Mouse (Mus musculus) liver, embryonic 11.5 days (tissue): ENCODE results near the gene Slc26a6. TPM values are rescaled to one million over a fixed set of nuclear protein-coding genes. Genes with fewer than 3 reads are reported as not detected.

Experiments used
- ATAC-seq: fragments of 200-750 bp; cut with Nextera tagmentation; replicated peaks from 2 replicates; pipeline ENCODE4 v1.8.0; 2017; ENCODE audit warnings: moderate number of reproducible peaks, mild to moderate bottlenecking, moderate TSS enrichment, moderate library complexity; ENCODE audit not compliant: low FRiP score
- DNase-seq: peaks from one replicate; pipeline ENCODE4 v3.0.0-alpha.2; 2017; ENCODE audit warnings: low spot score
- H3K27ac ChIP-seq: fragments of 300-500 bp; sonication (generic); 2 replicates; pipeline ENCODE4 v1.5.1; 2014; ENCODE audit warnings: mild to moderate bottlenecking, low read depth, low read length, control low read depth
- H3K27me3 ChIP-seq: fragments of 300-500 bp; sonication (generic); replicated peaks from 2 replicates; pipeline ENCODE4 v1.6.1; 2014; ENCODE audit warnings: low read length, mixed read lengths; ENCODE audit not compliant: control insufficient read depth, insufficient read depth
- H3K36me3 ChIP-seq: fragments of 300-500 bp; sonication (generic); 2 replicates; pipeline ENCODE4 v1.6.1; 2014; ENCODE audit warnings: mild to moderate bottlenecking, low read length, moderate library complexity, mixed read lengths; ENCODE audit not compliant: control insufficient read depth, insufficient read depth
- H3K4me1 ChIP-seq: fragments of 300-500 bp; sonication (generic); replicated peaks from 2 replicates; pipeline ENCODE4 v1.6.1; 2014; ENCODE audit warnings: low read length, mixed read lengths; ENCODE audit not compliant: control insufficient read depth, insufficient read depth
- H3K4me2 ChIP-seq: fragments of 300-500 bp; sonication (generic); 2 replicates; pipeline ENCODE4 v1.6.1; 2014; ENCODE audit warnings: mild to moderate bottlenecking, control low read depth, moderate library complexity
- H3K4me3 ChIP-seq: fragments of 300-500 bp; sonication (generic); 2 replicates; pipeline ENCODE4 v1.5.1; 2014; ENCODE audit warnings: low read depth, low read length, control low read depth
- H3K9ac ChIP-seq: fragments of 300-500 bp; sonication (generic); 2 replicates; pipeline ENCODE4 v1.6.1; 2014; ENCODE audit warnings: low read depth, low read length, control low read depth
- H3K9me3 ChIP-seq: fragments of 300-500 bp; sonication (generic); 2 replicates; pipeline ENCODE4 v1.6.1; 2016; ENCODE audit warnings: low read length, inconsistent platforms, mixed read lengths; ENCODE audit not compliant: control insufficient read depth
- WGBS: fragments of 180-500 bp; shearing (Covaris S2); extraction: QIAGEN DNeasy Blood & Tissue Kit; methylation state at CpG from one replicate; pipeline ENCODE4 v1.1.7; 2014; 5-methylcytosine and 5-hydroxymethylcytosine counted together
- polyA plus RNA-seq: library from polyadenylated mRNA; unstranded; fragments of >200 nt; fragmentation: Nextera tagmentation; extraction: Ambion mirVana; gene quantifications from 2 replicates; pipeline ENCODE4 v1.2.1, GENCODE M21; 2014

Slc26a6 gene
- polyA plus RNA-seq, 1 experiment from 2014 or later: 10.5 TPM

DNA sequence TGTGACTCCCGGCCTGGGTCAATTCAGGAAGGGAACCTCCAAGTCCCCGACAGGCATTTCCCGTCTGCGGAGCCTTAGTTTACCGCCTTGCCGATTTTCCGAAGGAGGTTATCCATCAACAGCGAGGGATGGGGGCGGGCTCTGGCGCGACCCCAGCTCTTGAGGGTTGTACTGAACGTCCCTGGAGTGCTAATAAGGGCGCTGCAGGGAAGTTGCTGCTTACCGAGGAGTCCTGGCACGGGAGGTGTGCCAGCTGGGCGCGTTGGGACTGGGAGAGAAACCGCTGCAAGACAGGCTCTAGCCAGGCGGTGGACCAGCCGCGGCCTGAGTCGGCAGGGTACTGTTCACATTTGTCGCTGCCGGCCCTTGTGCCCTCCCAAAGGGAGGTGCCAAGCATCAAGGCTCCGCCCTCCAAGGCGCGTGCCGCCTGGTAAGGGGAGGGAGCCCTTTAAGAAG, 1.2 kb downstream of the Slc26a6 start:
- WGBS: under 1% methylated on average over 28 of the region's 28 CpGs
- ATAC-seq (peak; percentile 83), DNase-seq (peak; percentile 90)
- H3K4me3 ChIP-seq: peak overlapping the region; percentile 67
- peak overlapping the region; percentile 66 for H3K27ac ChIP-seq
- H3K27me3 ChIP-seq: 0 out of 2 replicates have a peak, but pooled peaks cover 2% of the 10 kb centered on the region
- no peaks in the 10 kb centered on the region; the same call in 1 of the 2 replicates for H3K36me3 ChIP-seq
- no peaks in the 10 kb centered on the region for H3K9me3 ChIP-seq
- peak overlapping the region; percentile 94 for H3K4me2 ChIP-seq
- peak overlapping the region; percentile 76 for H3K9ac ChIP-seq
- H3K4me1 ChIP-seq: peaks cover 12% of the 10 kb centered on the region

DNA sequence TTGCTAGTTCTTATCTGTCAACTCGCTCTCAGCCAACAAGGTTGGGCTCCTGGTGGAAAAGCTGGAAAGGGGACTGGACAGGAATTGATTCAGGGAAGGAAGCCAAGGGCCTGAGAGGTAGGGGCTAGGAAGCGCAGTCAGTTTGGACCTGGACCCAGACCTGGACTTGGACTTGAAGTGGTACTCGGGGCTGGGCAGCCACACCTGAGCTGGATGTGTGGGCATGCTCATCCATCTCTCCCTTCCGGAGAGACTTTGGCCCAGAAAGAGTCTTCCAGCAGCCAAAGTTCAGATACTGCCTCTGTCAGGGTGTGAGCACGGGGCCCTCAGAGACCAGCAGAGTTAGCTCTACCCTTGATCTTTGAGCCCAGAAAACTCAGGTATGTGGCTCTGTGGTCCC, 2.3 kb downstream of the Slc26a6 start:
- H3K27ac ChIP-seq: no peak overlapping the region
- DNase-seq (no peak), ATAC-seq (no peak)
- H3K27me3 ChIP-seq: no peaks in the 10 kb centered on the region
- peaks cover 12% of the 10 kb centered on the region for H3K4me1 ChIP-seq
- 59% methylated on average over 5 of the region's 5 CpGs for WGBS
- peak overlapping the region; percentile 94; the same call in 1 of the 2 replicates for H3K4me2 ChIP-seq
- H3K4me3 ChIP-seq: no peak overlapping the region
- H3K36me3 ChIP-seq: no peaks in the 10 kb centered on the region; the same call in 1 of the 2 replicates
- H3K9me3 ChIP-seq: no peaks in the 10 kb centered on the region
- H3K9ac ChIP-seq: no peak overlapping the region

DNA sequence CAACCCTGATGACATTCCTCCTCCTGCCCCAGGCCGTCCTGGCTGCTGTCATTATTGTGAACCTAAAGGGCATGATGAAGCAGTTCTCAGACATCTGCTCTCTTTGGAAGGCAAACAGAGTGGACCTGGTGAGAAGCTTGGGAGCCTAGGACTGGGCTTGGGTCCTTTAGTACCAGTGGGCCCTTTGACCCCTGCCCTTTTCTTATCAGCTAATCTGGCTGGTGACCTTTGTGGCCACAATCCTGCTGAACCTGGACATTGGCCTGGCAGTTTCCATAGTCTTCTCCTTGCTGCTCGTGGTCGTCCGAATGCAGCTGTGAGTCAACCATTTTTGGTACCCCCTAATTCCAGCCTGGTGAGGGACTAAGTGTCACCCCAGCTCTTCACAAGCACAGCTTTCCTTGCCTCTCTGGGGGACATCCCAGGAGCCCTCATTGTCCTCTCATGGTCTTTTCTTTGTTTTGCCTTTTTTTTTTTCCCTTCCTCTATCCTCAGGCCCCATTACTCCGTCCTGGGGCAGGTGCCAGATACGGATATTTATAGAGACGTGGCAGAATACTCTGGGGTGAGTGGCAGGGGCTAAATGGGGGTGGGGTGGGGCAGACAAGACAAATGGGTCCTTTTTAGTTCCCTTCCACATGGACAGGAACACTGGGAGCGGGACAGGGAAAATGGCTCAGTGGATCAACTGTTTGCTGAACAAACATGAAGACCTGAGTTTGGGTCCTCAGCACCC, 5.9 kb downstream of the Slc26a6 start:
- H3K9ac ChIP-seq: no peak overlapping the region
- DNase-seq (no peak), ATAC-seq (no peak)
- no peak overlapping the region for H3K27ac ChIP-seq
- no peaks in the 10 kb centered on the region for H3K9me3 ChIP-seq
- H3K4me2 ChIP-seq: no peak overlapping the region
- no peaks in the 10 kb centered on the region for H3K27me3 ChIP-seq
- peaks cover 3% of the 10 kb centered on the region; the same call in 1 of the 2 replicates for H3K4me1 ChIP-seq
- H3K4me3 ChIP-seq: no peak overlapping the region
- H3K36me3 ChIP-seq: no peaks in the 10 kb centered on the region; the same call in 1 of the 2 replicates
- 73% methylated on average over 8 of the region's 8 CpGs for WGBS

DNA sequence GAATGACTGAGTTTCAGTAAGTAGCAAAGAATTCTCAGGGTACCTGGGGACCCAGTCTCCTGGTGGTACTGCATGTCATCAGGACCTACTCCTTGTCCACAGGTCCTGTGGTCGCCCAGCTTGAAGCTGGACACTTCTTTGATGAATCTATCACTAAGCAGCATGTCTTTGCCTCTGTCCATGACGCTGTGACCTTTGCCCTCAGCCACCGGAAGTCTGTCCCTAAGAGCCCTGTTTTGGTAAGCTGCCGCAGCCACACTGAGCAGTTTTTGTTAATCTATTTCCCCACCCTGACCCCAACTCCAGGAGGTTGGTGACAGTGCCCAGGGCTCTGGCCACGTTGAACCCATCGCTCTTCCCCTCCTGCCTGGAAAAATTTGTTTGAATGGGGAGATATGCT, 59.2 kb downstream of the Slc26a6 start:
- H3K4me2 ChIP-seq: no peak overlapping the region
- H3K36me3 ChIP-seq: no peaks in the 10 kb centered on the region
- WGBS: 59% methylated on average over 6 of the region's 6 CpGs
- no peak overlapping the region for H3K9ac ChIP-seq
- 0 out of 2 replicates have a peak, but pooled peaks cover 2% of the 10 kb centered on the region for H3K27me3 ChIP-seq
- H3K9me3 ChIP-seq: no peaks in the 10 kb centered on the region
- ATAC-seq (no peak), DNase-seq (no peak)
- H3K4me1 ChIP-seq: no peaks in the 10 kb centered on the region
- no peak overlapping the region for H3K27ac ChIP-seq
- no peak overlapping the region for H3K4me3 ChIP-seq

DNA sequence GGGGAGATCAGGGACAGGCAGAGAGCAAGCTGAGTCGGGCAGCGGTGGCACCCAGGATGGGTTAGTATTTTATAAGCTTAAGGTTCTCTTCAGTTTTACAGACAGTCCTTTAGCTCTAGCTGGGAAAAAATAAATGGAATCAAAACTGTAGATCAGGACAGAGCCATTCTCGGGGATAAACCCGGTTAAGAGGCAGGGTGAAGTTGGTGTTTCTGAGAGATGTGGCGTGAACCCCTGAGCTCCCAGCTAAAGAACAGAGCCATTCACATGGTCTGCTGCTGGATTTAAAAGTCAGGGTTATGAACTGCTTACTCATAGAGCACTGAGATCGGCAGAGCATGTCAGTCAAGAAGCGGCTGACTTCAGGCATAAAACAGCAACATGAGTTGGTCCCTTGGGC, 60.1 kb downstream of the Slc26a6 start:
- Histone ChIP-seq H3K4me2 (no peak overlapping the region), H3K4me3 (no peak overlapping the region), H3K9ac (no peak overlapping the region), H3K27ac (no peak overlapping the region), H3K27me3 (0 out of 2 replicates have a peak, but pooled peaks cover 2% of the 10 kb centered on the region), H3K36me3 (no peaks in the 10 kb centered on the region), H3K4me1 (no peaks in the 10 kb centered on the region), H3K9me3 (no peaks in the 10 kb centered on the region)
- ATAC-seq (no peak), DNase-seq (no peak)
- WGBS: 84% methylated on average over 7 of the region's 7 CpGs

DNA sequence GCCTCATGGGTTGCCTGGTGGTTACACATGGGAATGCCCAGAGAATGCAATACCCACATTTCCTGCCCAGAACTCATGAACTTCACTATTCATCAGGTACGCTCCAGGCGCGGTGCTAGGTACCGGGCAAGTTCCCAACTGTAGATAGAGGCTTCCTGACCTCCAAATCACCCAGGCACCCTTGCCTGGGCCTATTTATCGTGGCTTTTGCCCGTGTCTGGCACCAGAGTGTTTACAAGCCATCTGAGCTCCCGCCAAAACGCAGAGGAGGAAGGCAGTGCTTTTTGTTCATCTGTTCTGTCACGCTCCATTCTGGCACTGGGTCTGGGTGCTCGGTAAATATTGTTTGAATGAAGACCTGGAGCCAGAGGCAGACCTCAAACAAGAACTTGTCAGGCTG, 60.5 kb downstream of the Slc26a6 start:
- no peak overlapping the region for H3K4me2 ChIP-seq
- H3K27ac ChIP-seq: no peak overlapping the region
- 0 out of 2 replicates have a peak, but pooled peaks cover 2% of the 10 kb centered on the region for H3K27me3 ChIP-seq
- no peak overlapping the region for H3K4me3 ChIP-seq
- no peak for ATAC-seq
- no peaks in the 10 kb centered on the region for H3K9me3 ChIP-seq
- no peaks in the 10 kb centered on the region for H3K36me3 ChIP-seq
- no peak for DNase-seq
- H3K9ac ChIP-seq: no peak overlapping the region
- 71% methylated on average over 10 of the region's 10 CpGs for WGBS
- no peaks in the 10 kb centered on the region for H3K4me1 ChIP-seq

DNA sequence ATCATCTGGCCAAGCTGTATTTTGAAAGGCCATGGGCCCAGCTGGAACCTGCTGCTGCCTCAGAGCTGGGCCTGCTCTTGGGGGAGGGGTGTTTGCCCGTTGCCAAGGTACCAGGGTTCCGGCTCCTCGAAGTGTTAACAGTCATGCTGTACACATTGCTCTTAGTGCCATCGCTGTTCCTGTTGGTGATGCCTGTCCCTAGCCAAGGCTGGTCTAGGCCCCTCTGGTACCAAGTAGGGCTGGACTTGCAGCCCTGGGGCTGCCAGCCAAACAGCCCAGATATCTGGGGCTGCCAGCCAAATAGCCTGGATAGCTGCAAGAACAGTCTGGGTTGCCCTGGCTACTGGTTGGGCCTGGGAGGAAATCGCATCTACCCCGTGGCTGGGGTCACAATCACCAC, 61.4 kb downstream of the Slc26a6 start, which contains the start of gene Tmem89:
Gene Tmem89, plus strand, starts transcription at position 129 of the 400 bp plus-strand sequence.
- ATAC-seq (no peak), DNase-seq (no peak)
- Histone ChIP-seq H3K36me3 (no peaks in the 10 kb centered on the region), H3K4me2 (no peak within 1 kb of the TSS), H3K9me3 (no peaks in the 10 kb centered on the region), H3K4me3 (no peak within 1 kb of the TSS), H3K4me1 (no peaks in the 10 kb centered on the region), H3K27me3 (0 out of 2 replicates have a peak, but pooled peaks cover 2% of the 10 kb centered on the region), H3K27ac (no peak within 1 kb of the TSS), H3K9ac (no peak within 1 kb of the TSS)
- 68% methylated on average over 6 of the region's 6 CpGs for WGBS

DNA sequence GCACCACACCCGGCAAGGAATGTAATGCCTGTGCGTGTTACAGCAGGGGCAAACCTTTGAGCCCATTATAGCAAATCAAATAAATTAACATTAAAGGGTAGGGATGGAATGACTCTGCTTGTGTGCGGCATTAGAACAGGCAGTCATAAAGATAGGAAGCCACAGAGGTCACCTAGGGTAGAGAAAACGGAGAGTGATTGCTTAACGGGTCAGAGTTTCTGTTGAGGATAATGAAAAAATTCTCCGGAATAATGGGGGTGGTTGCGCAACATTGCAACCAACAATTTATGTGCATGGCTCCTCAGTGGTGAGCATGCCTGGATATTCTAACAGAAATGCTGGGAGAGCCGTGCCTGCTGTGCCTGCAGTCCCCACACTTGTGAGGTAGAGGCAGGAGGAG, 72.8 kb downstream of the Slc26a6 start:
- no peaks in the 10 kb centered on the region for H3K36me3 ChIP-seq
- H3K4me1 ChIP-seq: no peaks in the 10 kb centered on the region
- no peak overlapping the region for H3K27ac ChIP-seq
- no peak overlapping the region for H3K4me3 ChIP-seq
- peaks cover 11% of the 10 kb centered on the region for H3K27me3 ChIP-seq
- no peak overlapping the region for H3K9ac ChIP-seq
- WGBS: 62% methylated on average over 8 of the region's 8 CpGs
- H3K4me2 ChIP-seq: no peak overlapping the region
- DNase-seq: no peak
- no peak for ATAC-seq
- H3K9me3 ChIP-seq: no peaks in the 10 kb centered on the region

DNA sequence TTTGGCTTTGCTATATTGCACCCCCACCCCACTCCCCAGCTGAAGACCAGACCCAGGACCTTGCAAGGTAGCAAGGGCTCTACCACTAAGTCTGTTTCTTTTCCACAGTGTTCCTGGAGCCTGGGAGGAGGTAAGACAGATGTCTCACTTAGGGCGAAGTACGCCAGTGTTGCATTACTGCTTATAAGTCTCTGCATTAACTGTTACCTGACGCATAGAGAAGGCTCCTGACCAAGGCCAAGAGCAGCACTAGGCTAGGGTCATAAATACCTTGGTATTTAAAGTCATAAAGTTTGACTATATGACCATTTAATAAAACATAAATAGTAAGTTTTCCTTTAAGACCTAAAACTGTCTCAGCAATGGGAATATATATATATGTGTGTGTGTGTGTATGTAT, 75.3 kb downstream of the Slc26a6 start:
- H3K4me2 ChIP-seq: no peak overlapping the region
- ATAC-seq: no peak
- 74% methylated on average over 3 of the region's 3 CpGs for WGBS
- H3K4me3 ChIP-seq: no peak overlapping the region
- H3K9me3 ChIP-seq: no peaks in the 10 kb centered on the region
- H3K4me1 ChIP-seq: no peaks in the 10 kb centered on the region
- no peak for DNase-seq
- H3K27me3 ChIP-seq: peaks cover 9% of the 10 kb centered on the region
- no peak overlapping the region for H3K27ac ChIP-seq
- no peak overlapping the region for H3K9ac ChIP-seq
- no peaks in the 10 kb centered on the region for H3K36me3 ChIP-seq
